Mouse (Mus musculus) R1 (cell line): Measurements from ENCODE around the gene Hmgn2.
"Not testable (repeated sequence)": the region's sequence is repeated elsewhere in the genome, so short reads cannot be mapped to it uniquely, and the experiment has no call there.

Experiments used
- DNase-seq: peaks from one replicate; pipeline ENCODE4 v3.0.0-alpha.2; 2018; ENCODE audit warnings: low read depth, low spot score

Hmgn2 gene

GRCm38 (mm10) chr4:133925204-133925603, 43.2 kb downstream of the Hmgn2 start:
- DNase-seq, result no peak

GRCm38 (mm10) chr4:133923743-133924142, 44.7 kb downstream of the Hmgn2 start:
- no peak for DNase-seq

GRCm38 (mm10) chr4:133918093-133918825, 50.2 kb downstream of the Hmgn2 start:
- DNase-seq, result not testable (repeated sequence)
